15 mouse cellular contexts compared by ENCODE assay signal in genomic region chr11:117915341-117915740, GRCm38 (mm10). TPM values are rescaled to one million over a fixed set of nuclear protein-coding genes. Genes with fewer than 3 reads are reported as not detected.
DNase-seq lines count a peak whose midpoint lies in the region; TF ChIP-seq lines count a peak whose summit lies in the region.
"Had no signal": no experiment of that assay in that cellular context is flagged by ENCODE, and none has a peak within 500 bp of the region (broad histone marks: within the 10 kb centered on the region; RNA-seq: fewer than 3 reads in every experiment).

No protein-coding gene starts in this region.

- dilution Hi-C loops in CH12.LX (cut with MboI; ENCODE audit: extremely low pct_ligation_motif_present, extremely low pct_unique_long_range_greater_than_20kb, low sequenced_read_pairs): no loop called here

- H3K4me1 ChIP-seq in lung, adult 2 months (ENCODE audit: control insufficient read depth, insufficient read depth, low read length): no peaks in the 10 kb centered on the region
- H3K4me1 ChIP-seq in CH12.LX (ENCODE audit: control insufficient read depth in 1 of 2, insufficient read depth in 2 of 2): peaks cover 10 to 19% of the 10 kb centered on the region in 2 experiments

- H3K27me3 ChIP-seq in CH12.LX (replicated peaks): peaks cover 61% of the 10 kb centered on the region
- H3K27me3 ChIP-seq: embryonic facial prominence, embryonic 12.5 days had no signal

- no peak for TF ChIP-seq EP300 in CH12.LX (IDR thresholded peaks at IDR 0.05; ENCODE audit: low read length)

- no peaks in the 10 kb centered on the region for H3K79me2 ChIP-seq in CH12.LX (replicated peaks; ENCODE audit: control insufficient read depth, extremely low read depth, insufficient read depth, poor library complexity, severe bottlenecking)

- H3K4me3 ChIP-seq in lung, adult 2 months (replicated peaks; ENCODE audit: extremely low read depth, low read depth, low read length): no peak overlapping the region
- no peak overlapping the region for H3K4me3 ChIP-seq in CH12.LX (replicated peaks in 1 of 3; ENCODE audit: low read depth in 2 of 3, low read length in 2 of 3, poor library complexity in 1 of 3)
- H3K4me3 ChIP-seq: embryonic facial prominence, embryonic 12.5 days; hindbrain, embryonic 13.5 days; neural tube, embryonic 13.5 days had no signal

- 71% methylated on average over 1 of the region's 1 CpGs for WGBS in lung, adult 2 months

- no peaks in the 10 kb centered on the region for H3K36me3 ChIP-seq in CH12.LX (replicated peaks in 1 of 2; ENCODE audit: control insufficient read depth in 1 of 2, insufficient read depth in 1 of 2, low read length in 1 of 2)
- H3K36me3 ChIP-seq: embryonic facial prominence, embryonic 12.5 days; hindbrain, embryonic 13.5 days; neural tube, embryonic 13.5 days had no signal

- in situ Hi-C loops in CH12.LX (cut with MboI; ENCODE audit: low pct_ligation_motif_present, low pct_unique_long_range_greater_than_20kb, low sequenced_read_pairs): loop anchor here (5.0 kb wide), 1 partner anchor 37 kb away; no protein-coding TSS in a partner anchor

- TF ChIP-seq POLR2A in lung, adult 2 months (IDR thresholded peaks at IDR 0.05; ENCODE audit: borderline replicate concordance, extremely low read depth, low read depth, low read length): no peak
- TF ChIP-seq POLR2A in CH12.LX (IDR thresholded peaks at IDR 0.05; ENCODE audit: low read depth, low read length): no peak

- peak; percentile 31 for TF ChIP-seq RAD21 in CH12.LX (IDR thresholded peaks at IDR 0.05; ENCODE audit: low read depth, low read length)

- TF ChIP-seq CTCF in lung, adult 2 months (IDR thresholded peaks at IDR 0.05; ENCODE audit: insufficient read depth, low read length): peak; percentile 23; the same call in 1 of the 2 replicates
- peak; percentile 48 to 63; a peak in 3 of 4 replicates for TF ChIP-seq CTCF in CH12.LX (conservative IDR thresholded peaks at IDR 0.05 in 1 of 2, IDR thresholded peaks at IDR 0.05 in 1 of 2; ENCODE audit: low read depth in 2 of 2, low read length in 2 of 2)

- H3K9me3 ChIP-seq in CH12.LX (replicated peaks; ENCODE audit: low read length): peaks cover 12% of the 10 kb centered on the region
- H3K9me3 ChIP-seq: neural tube, embryonic 13.5 days had no signal

- peak; percentile 43 for DNase-seq in adrenal gland, postnatal 14 days
- DNase-seq in adrenal gland, adult (ENCODE audit: inconsistent age in 2 of 2, low spot score in 1 of 2): no peak
- DNase-seq in lung, adult 2 months: no peak
- DNase-seq in lung, postnatal 25 days (ENCODE audit: low spot score): no peak
- DNase-seq in CH12.LX (ENCODE audit: extremely low read depth): no peak
- peak; percentile 59 for DNase-seq in induced T-regulatory cell, adult 2 months (ENCODE audit: low read depth)
- no peak for DNase-seq in retina, postnatal 1 day
- no peak for DNase-seq in layer of hippocampus, postnatal 36 days
- DNase-seq: cerebellum, adult 18-20 months had no signal

- H3K27ac ChIP-seq in CH12.LX (ENCODE audit: insufficient read depth, low read depth): no peak overlapping the region
- H3K27ac ChIP-seq: embryonic facial prominence, embryonic 12.5 days; hindbrain, embryonic 13.5 days; neural tube, embryonic 13.5 days had no signal

- no peak overlapping the region for H3K9ac ChIP-seq in CH12.LX (ENCODE audit: insufficient read depth, low read depth)
- H3K9ac ChIP-seq: embryonic facial prominence, embryonic 12.5 days; hindbrain, embryonic 13.5 days; neural tube, embryonic 13.5 days had no signal

- H3K4me2 ChIP-seq in CH12.LX (ENCODE audit: insufficient read depth, low read depth, poor library complexity, severe bottlenecking): no peak overlapping the region
- H3K4me2 ChIP-seq: embryonic facial prominence, embryonic 12.5 days; hindbrain, embryonic 13.5 days; neural tube, embryonic 13.5 days had no signal

TF ChIP-seq in CH12.LX, 34 proteins besides CTCF, POLR2A, EP300 and RAD21:
- TF ChIP-seq NELFE (IDR thresholded peaks at IDR 0.05; ENCODE audit: low read depth, low read length) (no peak), SMC3 (IDR thresholded peaks at IDR 0.05; ENCODE audit: low read depth, low read length) (peak; percentile 30), CHD2 (IDR thresholded peaks at IDR 0.05; ENCODE audit: low read length) (no peak), JUN (IDR thresholded peaks at IDR 0.05; ENCODE audit: insufficient read depth, low read depth, low read length) (no peak)
TF ChIP-seq in CH12.LX: peak in this region for 1.

RNA-seq across cellular contexts. Expression of gene Tha1, which starts 42.1 kb away (rescaled TPM):
- 11.5 and 12.3 TPM in 2 replicates for total RNA-seq in adrenal gland, postnatal 14 days (2021)
- polyA plus RNA-seq in lung, adult 2 months (2012; rRNA removed): 11.7 and 15.5 TPM in 2 replicates
- total RNA-seq in CH12.LX (2012; rRNA removed): not detected in 2 replicates
- total RNA-seq in CH12.LX (2014; rRNA removed): not detected in 2 replicates
- not detected in 2 replicates for polyA plus RNA-seq in CH12.LX (2012; ENCODE audit: insufficient read length, low read depth)
- 1 to 10 TPM; 3.0 to 3.8 TPM for total RNA-seq in layer of hippocampus, postnatal 36 days (2021)

RNA-seq across cellular contexts. Expression of gene Socs3, which starts 54.5 kb away (rescaled TPM):
- 4.8 and 6.5 TPM in 2 replicates for total RNA-seq in adrenal gland, postnatal 14 days (2021)
- 32.1 and 40.6 TPM in 2 replicates for polyA plus RNA-seq in lung, adult 2 months (2012; rRNA removed)
- total RNA-seq in CH12.LX (2012; rRNA removed) (2.5 and 4.7 TPM in 2 replicates), CH12.LX (2014; rRNA removed) (1.1 and 1.2 TPM in 2 replicates)
- polyA plus RNA-seq in CH12.LX (2012; ENCODE audit: insufficient read length, low read depth): 0.83 and 1.1 TPM in 2 replicates
- 1 to 10 TPM; 1.3 to 1.4 TPM for total RNA-seq in layer of hippocampus, postnatal 36 days (2021)

RNA-seq across cellular contexts. Expression of gene Tmem235, which starts 54.8 kb away (rescaled TPM):
- not detected in 2 replicates for total RNA-seq in adrenal gland, postnatal 14 days (2021)
- not detected in 2 replicates for polyA plus RNA-seq in lung, adult 2 months (2012; rRNA removed)
- not detected in 2 replicates for total RNA-seq in CH12.LX (2012; rRNA removed)
- total RNA-seq in CH12.LX (2014; rRNA removed): not detected in 2 replicates
- polyA plus RNA-seq in CH12.LX (2012; ENCODE audit: insufficient read length, low read depth): not detected in 2 replicates
- total RNA-seq in layer of hippocampus, postnatal 36 days (2021): under 1 TPM in 1 of 2 experiments, not detected in 1; 0.33 TPM
- total RNA-seq: adrenal gland, adult 18-20 months; megakaryocyte progenitor cell, adult 5-6 weeks had no signal
- polyA plus RNA-seq: embryonic facial prominence, embryonic 12.5 days; hindbrain, embryonic 13.5 days; neural tube, embryonic 13.5 days; urinary bladder, adult 2 months had no signal

Comparison
In these comparisons a context has a peak if more than half of its experiments do, and no peak if none do; other contexts are left out.
1. DNase-seq: peak in adrenal gland, postnatal 14 days (single experiment) and induced T-regulatory cell, adult 2 months (single experiment); none in adrenal gland, adult (0 of 2), lung, adult 2 months (single experiment), lung, postnatal 25 days (single experiment), CH12.LX (single experiment), retina, postnatal 1 day (single experiment) and layer of hippocampus, postnatal 36 days (0 of 2).
2. RNA of gene Tha1, which starts 42.1 kb away (total RNA-seq): 11.5 to 12.3 TPM in adrenal gland, postnatal 14 days and 3.0 to 3.8 TPM in layer of hippocampus, postnatal 36 days; not detected in CH12.LX; every median in the first group is over 4 times any median in the second.